Mouse (Mus musculus) liver, embryonic 16.5 days (tissue): ENCODE data around the gene Stxbp6. TPM values are rescaled to one million over a fixed set of nuclear protein-coding genes. Genes with fewer than 3 reads are reported as not detected.

ENCODE experiments used
- ATAC-seq: fragments of 200-750 bp; cut with Nextera tagmentation; 2 replicates; pipeline ENCODE4 v1.8.0; 2017; ENCODE audit warnings: low read depth, mild to moderate bottlenecking, moderate number of reproducible peaks, moderate library complexity
- H3K27ac ChIP-seq: fragments of 300-500 bp; sonication (generic); 2 replicates; pipeline ENCODE4 v1.5.1; 2014; ENCODE audit warnings: mild to moderate bottlenecking, low read length
- H3K27me3 ChIP-seq: fragments of 300-500 bp; sonication (generic); 2 replicates; pipeline ENCODE4 v1.6.1; 2014; ENCODE audit warnings: low read depth, low read length, mixed read lengths; ENCODE audit not compliant: control insufficient read depth, insufficient read depth
- H3K36me3 ChIP-seq: fragments of 300-500 bp; sonication (generic); 2 replicates; pipeline ENCODE4 v1.6.1; 2014; ENCODE audit warnings: mild to moderate bottlenecking; ENCODE audit not compliant: control insufficient read depth, insufficient read depth
- H3K4me1 ChIP-seq: fragments of 300-500 bp; sonication (generic); 2 replicates; pipeline ENCODE4 v1.6.1; 2014; ENCODE audit warnings: low read depth, low read length, mixed read lengths; ENCODE audit not compliant: control insufficient read depth
- H3K4me2 ChIP-seq: fragments of 300-500 bp; sonication (generic); 2 replicates; pipeline ENCODE4 v1.6.1; 2014; ENCODE audit warnings: low read depth, low read length, mixed read lengths
- H3K4me3 ChIP-seq: fragments of 300-500 bp; sonication (generic); 2 replicates; pipeline ENCODE4 v1.5.1; 2014; ENCODE audit warnings: low read depth, mild to moderate bottlenecking, low read length
- H3K9ac ChIP-seq: fragments of 300-500 bp; sonication (generic); 2 replicates; pipeline ENCODE4 v1.6.1; 2014; ENCODE audit warnings: low read depth, low read length
- H3K9me3 ChIP-seq: fragments of 300-500 bp; sonication (generic); replicated peaks from 2 replicates; pipeline ENCODE4 v1.6.1; 2016; ENCODE audit warnings: low read length; ENCODE audit not compliant: control insufficient read depth
- WGBS: fragments of 180-500 bp; shearing (Covaris S2); extraction: QIAGEN DNeasy Blood & Tissue Kit; methylation state at CpG from one replicate; pipeline ENCODE4 v1.1.7; 2014; ENCODE audit not compliant: insufficient replicate concordance; 5-methylcytosine and 5-hydroxymethylcytosine counted together
- polyA plus RNA-seq: library from polyadenylated mRNA; unstranded; fragments of >200 nt; fragmentation: Nextera tagmentation; extraction: Ambion mirVana; gene quantifications from 2 replicates; pipeline ENCODE4 v1.2.1, GENCODE M21; 2015

The Stxbp6 gene
- polyA plus RNA-seq, 1 experiment from 2014 or later, result 5.8 TPM

DNA sequence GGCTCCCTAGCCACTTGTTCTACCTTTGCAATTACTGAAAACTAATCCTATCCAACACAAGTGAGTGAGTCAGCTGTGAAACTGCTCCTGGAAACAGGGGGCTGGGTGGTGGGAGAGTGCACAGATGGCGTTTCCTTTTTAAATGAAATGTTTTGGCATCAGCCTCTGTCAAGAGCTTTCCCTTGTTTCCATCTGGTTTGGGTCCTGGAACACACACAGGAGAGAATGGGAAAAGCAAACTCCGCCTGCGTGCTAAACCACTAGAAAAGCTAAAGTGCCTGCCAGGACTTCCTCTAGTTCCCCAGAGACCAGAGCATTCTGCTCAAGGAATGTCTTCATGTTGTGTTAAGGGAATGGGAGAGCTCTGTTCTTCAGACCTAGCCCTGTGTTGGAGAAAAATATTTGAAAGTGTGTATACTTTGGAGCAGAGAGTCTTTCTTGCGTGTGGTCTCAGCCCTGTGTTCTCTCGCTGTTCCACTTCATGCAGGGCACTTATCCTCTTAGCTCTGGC lies 61.2 kb downstream of the Stxbp6 start:
- 58% methylated on average over 5 of the region's 5 CpGs for WGBS
- no peak overlapping the region for H3K4me2 ChIP-seq
- H3K27me3 ChIP-seq, result no peaks in the 10 kb centered on the region
- H3K4me3 ChIP-seq, result no peak overlapping the region
- no peaks in the 10 kb centered on the region for H3K4me1 ChIP-seq
- no peaks in the 10 kb centered on the region for H3K36me3 ChIP-seq
- H3K9me3 ChIP-seq, result no peaks in the 10 kb centered on the region
- ATAC-seq, result no peak
- no peak overlapping the region for H3K27ac ChIP-seq
- no peak overlapping the region for H3K9ac ChIP-seq

GRCm38 (mm10) chr12:45011436-45012089 lies 62.9 kb downstream of the Stxbp6 start:
- H3K27me3 ChIP-seq, result no peaks in the 10 kb centered on the region
- H3K9ac ChIP-seq, result no peak overlapping the region
- no peak for ATAC-seq
- 56% methylated on average over 11 of the region's 11 CpGs for WGBS
- H3K4me2 ChIP-seq, result no peak overlapping the region
- H3K4me3 ChIP-seq, result no peak overlapping the region
- H3K4me1 ChIP-seq, result no peaks in the 10 kb centered on the region
- no peaks in the 10 kb centered on the region for H3K9me3 ChIP-seq
- no peaks in the 10 kb centered on the region for H3K36me3 ChIP-seq
- H3K27ac ChIP-seq, result no peak overlapping the region

- no peak overlapping the region for H3K4me2 ChIP-seq
- H3K27ac ChIP-seq, result no peak overlapping the region
- H3K4me3 ChIP-seq, result no peak overlapping the region
- H3K9ac ChIP-seq, result no peak overlapping the region
- no peaks in the 10 kb centered on the region for H3K36me3 ChIP-seq
- no peak for ATAC-seq
- H3K4me1 ChIP-seq, result no peaks in the 10 kb centered on the region
- H3K9me3 ChIP-seq, result no peaks in the 10 kb centered on the region
- no peaks in the 10 kb centered on the region for H3K27me3 ChIP-seq
Measured at GRCm38 (mm10) chr12:45011006-45011405, 63.5 kb downstream of the Stxbp6 start.

- no peak overlapping the region for H3K4me2 ChIP-seq
- H3K9ac ChIP-seq, result no peak overlapping the region
- no peaks in the 10 kb centered on the region for H3K27me3 ChIP-seq
- 68% methylated on average over 2 of the region's 2 CpGs for WGBS
- H3K9me3 ChIP-seq, result no peaks in the 10 kb centered on the region
- no peaks in the 10 kb centered on the region for H3K4me1 ChIP-seq
- H3K4me3 ChIP-seq, result no peak overlapping the region
- ATAC-seq, result no peak
- no peak overlapping the region for H3K27ac ChIP-seq
- H3K36me3 ChIP-seq, result no peaks in the 10 kb centered on the region
Measured at GRCm38 (mm10) chr12:45009984-45010611, 64.4 kb downstream of the Stxbp6 start.

GRCm38 (mm10) chr12:45006569-45006968 lies 67.9 kb downstream of the Stxbp6 start:
- ATAC-seq, result no peak
- Histone ChIP-seq H3K4me3 (no peak overlapping the region), H3K4me1 (no peaks in the 10 kb centered on the region), H3K9ac (no peak overlapping the region), H3K36me3 (no peaks in the 10 kb centered on the region), H3K27ac (no peak overlapping the region), H3K27me3 (no peaks in the 10 kb centered on the region), H3K4me2 (no peak overlapping the region), H3K9me3 (no peaks in the 10 kb centered on the region)
- WGBS, result 67% methylated on average over 2 of the region's 2 CpGs

- Histone ChIP-seq H3K4me2 (no peak overlapping the region), H3K4me3 (no peak overlapping the region), H3K4me1 (no peaks in the 10 kb centered on the region), H3K36me3 (no peaks in the 10 kb centered on the region), H3K9ac (no peak overlapping the region), H3K27me3 (no peaks in the 10 kb centered on the region), H3K27ac (no peak overlapping the region), H3K9me3 (no peaks in the 10 kb centered on the region)
- no peak for ATAC-seq
- 62% methylated on average over 4 of the region's 4 CpGs for WGBS
Measured at GRCm38 (mm10) chr12:45006049-45006448, 68.5 kb downstream of the Stxbp6 start.

GRCm38 (mm10) chr12:45001996-45002395 lies 72.5 kb downstream of the Stxbp6 start:
- no peak overlapping the region for H3K9ac ChIP-seq
- no peaks in the 10 kb centered on the region for H3K36me3 ChIP-seq
- no peaks in the 10 kb centered on the region; the same call in 1 of the 2 replicates for H3K4me1 ChIP-seq
- ATAC-seq, result no peak
- no peak overlapping the region for H3K27ac ChIP-seq
- no peak overlapping the region for H3K4me2 ChIP-seq
- H3K27me3 ChIP-seq, result no peaks in the 10 kb centered on the region
- WGBS, result 34% methylated on average over 1 of the region's 1 CpGs
- no peak overlapping the region for H3K4me3 ChIP-seq
- H3K9me3 ChIP-seq, result no peaks in the 10 kb centered on the region

DNA sequence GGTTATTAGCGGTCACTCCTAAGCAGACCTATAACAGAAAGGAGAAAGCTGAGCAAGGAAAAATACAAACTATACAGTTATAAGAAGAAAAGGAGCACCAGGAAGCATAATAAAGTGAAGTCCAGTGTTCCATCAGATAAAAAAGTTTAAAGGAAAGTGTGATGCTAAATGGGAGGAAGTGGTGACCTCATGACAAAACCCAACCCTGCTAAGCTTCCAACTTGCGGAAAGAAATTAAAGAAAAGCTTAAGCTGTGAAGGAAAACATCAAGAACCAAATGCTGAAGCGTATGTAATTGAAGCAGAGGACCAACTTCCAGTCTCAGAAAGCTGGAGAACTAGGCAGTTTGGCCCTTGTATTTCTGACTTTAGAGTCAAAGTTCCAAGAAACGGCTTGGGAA lies 77.1 kb downstream of the Stxbp6 start:
- H3K27ac ChIP-seq, result no peak overlapping the region
- no peak overlapping the region for H3K4me2 ChIP-seq
- H3K9me3 ChIP-seq, result no peaks in the 10 kb centered on the region
- 58% methylated on average over 4 of the region's 4 CpGs for WGBS
- H3K4me1 ChIP-seq, result no peaks in the 10 kb centered on the region; the same call in 1 of the 2 replicates
- H3K9ac ChIP-seq, result no peak overlapping the region
- no peak overlapping the region for H3K4me3 ChIP-seq
- ATAC-seq, result no peak
- no peaks in the 10 kb centered on the region for H3K27me3 ChIP-seq
- no peaks in the 10 kb centered on the region for H3K36me3 ChIP-seq

- 60% methylated on average over 3 of the region's 3 CpGs for WGBS
- Histone ChIP-seq H3K4me1 (no peaks in the 10 kb centered on the region; the same call in 1 of the 2 replicates), H3K9ac (no peak overlapping the region), H3K36me3 (no peaks in the 10 kb centered on the region), H3K4me3 (no peak overlapping the region), H3K9me3 (no peaks in the 10 kb centered on the region), H3K27me3 (no peaks in the 10 kb centered on the region), H3K4me2 (no peak overlapping the region), H3K27ac (no peak overlapping the region)
- peak; percentile 73 for ATAC-seq
Measured at GRCm38 (mm10) chr12:44996897-44997296, 77.6 kb downstream of the Stxbp6 start.
